Mouse (Mus musculus): Measurements from ENCODE around the gene Ampd3. TPM values are rescaled to one million over a fixed set of nuclear protein-coding genes. Genes with fewer than 3 reads are reported as not detected.

Ampd3 gene
- polyA plus RNA-seq, 1 experiment = 19.0 TPM

- DNase-seq = no peak
- H3K27ac ChIP-seq (ENCODE audit: insufficient read depth, low read length) = no peak overlapping the region
- WGBS = 69% methylated on average over 6 of the region's 6 CpGs
- H3K4me1 ChIP-seq (ENCODE audit: control insufficient read depth, insufficient read depth, low read length) = peaks cover 5% of the 10 kb centered on the region
- no peaks in the 10 kb centered on the region for H3K27me3 ChIP-seq (ENCODE audit: control insufficient read depth, insufficient read depth, low read length)
- TF ChIP-seq CTCF (IDR thresholded peaks at IDR 0.05; ENCODE audit: borderline replicate concordance, insufficient read depth, low read depth, low read length) (no peak), POLR2A (IDR thresholded peaks at IDR 0.05; ENCODE audit: borderline replicate concordance, insufficient read depth, low read length) (no peak)
- no peak overlapping the region for H3K4me3 ChIP-seq (replicated peaks; ENCODE audit: insufficient read depth, low read depth, low read length)
These were observed 19.3 kb downstream of the Ampd3 start for GRCm38 (mm10) chr7:110787310-110787709.

GRCm38 (mm10) chr7:110790878-110791277 lies 22.9 kb downstream of the Ampd3 start:
- TF ChIP-seq CTCF (IDR thresholded peaks at IDR 0.05; ENCODE audit: borderline replicate concordance, insufficient read depth, low read depth, low read length) = no peak
- WGBS = 85% methylated on average over 8 of the region's 8 CpGs
- Histone ChIP-seq H3K27me3 (ENCODE audit: control insufficient read depth, insufficient read depth, low read length) (no peaks in the 10 kb centered on the region), H3K27ac (ENCODE audit: insufficient read depth, low read length) (no peak overlapping the region), H3K4me3 (replicated peaks; ENCODE audit: insufficient read depth, low read depth, low read length) (no peak overlapping the region), H3K4me1 (ENCODE audit: control insufficient read depth, insufficient read depth, low read length) (no peaks in the 10 kb centered on the region)
- DNase-seq = no peak

GRCm38 (mm10) chr7:110792201-110792600 lies 24.2 kb downstream of the Ampd3 start:
- H3K4me3 ChIP-seq (replicated peaks; ENCODE audit: insufficient read depth, low read depth, low read length) = no peak overlapping the region
- TF ChIP-seq POLR2A (IDR thresholded peaks at IDR 0.05; ENCODE audit: borderline replicate concordance, insufficient read depth, low read length) = no peak
- no peak for DNase-seq
- no peaks in the 10 kb centered on the region for H3K4me1 ChIP-seq (ENCODE audit: control insufficient read depth, insufficient read depth, low read length)
- H3K27me3 ChIP-seq (ENCODE audit: control insufficient read depth, insufficient read depth, low read length) = no peaks in the 10 kb centered on the region
- WGBS = 79% methylated on average over 5 of the region's 5 CpGs
- no peak overlapping the region for H3K27ac ChIP-seq (ENCODE audit: insufficient read depth, low read length)

GRCm38 (mm10) chr7:110792834-110793233 lies 24.8 kb downstream of the Ampd3 start:
- no peak overlapping the region for H3K27ac ChIP-seq (ENCODE audit: insufficient read depth, low read length)
- WGBS = 88% methylated on average over 2 of the region's 2 CpGs
- TF ChIP-seq POLR2A (IDR thresholded peaks at IDR 0.05; ENCODE audit: borderline replicate concordance, insufficient read depth, low read length) = no peak
- no peak for TF ChIP-seq CTCF (IDR thresholded peaks at IDR 0.05; ENCODE audit: borderline replicate concordance, insufficient read depth, low read depth, low read length)
- H3K4me1 ChIP-seq (ENCODE audit: control insufficient read depth, insufficient read depth, low read length) = no peaks in the 10 kb centered on the region
- H3K27me3 ChIP-seq (ENCODE audit: control insufficient read depth, insufficient read depth, low read length) = no peaks in the 10 kb centered on the region
- no peak for DNase-seq
- no peak overlapping the region for H3K4me3 ChIP-seq (replicated peaks; ENCODE audit: insufficient read depth, low read depth, low read length)

- no peak overlapping the region for H3K4me3 ChIP-seq (replicated peaks; ENCODE audit: insufficient read depth, low read depth, low read length)
- no peak overlapping the region for H3K27ac ChIP-seq (ENCODE audit: insufficient read depth, low read length)
- WGBS = 59% methylated on average over 4 of the region's 4 CpGs
- H3K27me3 ChIP-seq (ENCODE audit: control insufficient read depth, insufficient read depth, low read length) = no peaks in the 10 kb centered on the region
- H3K4me1 ChIP-seq (ENCODE audit: control insufficient read depth, insufficient read depth, low read length) = no peaks in the 10 kb centered on the region
- TF ChIP-seq POLR2A (IDR thresholded peaks at IDR 0.05; ENCODE audit: borderline replicate concordance, insufficient read depth, low read length) (no peak), CTCF (IDR thresholded peaks at IDR 0.05; ENCODE audit: borderline replicate concordance, insufficient read depth, low read depth, low read length) (no peak)
- no peak for DNase-seq
These were observed 26.7 kb downstream of the Ampd3 start for GRCm38 (mm10) chr7:110794722-110795121.

- no peak for DNase-seq
- Histone ChIP-seq H3K27me3 (ENCODE audit: control insufficient read depth, insufficient read depth, low read length) (no peaks in the 10 kb centered on the region), H3K4me1 (ENCODE audit: control insufficient read depth, insufficient read depth, low read length) (no peaks in the 10 kb centered on the region), H3K4me3 (replicated peaks; ENCODE audit: insufficient read depth, low read depth, low read length) (no peak overlapping the region), H3K27ac (ENCODE audit: insufficient read depth, low read length) (no peak overlapping the region)
- WGBS = 71% methylated on average over 12 of the region's 12 CpGs
- TF ChIP-seq POLR2A (IDR thresholded peaks at IDR 0.05; ENCODE audit: borderline replicate concordance, insufficient read depth, low read length) (no peak), CTCF (IDR thresholded peaks at IDR 0.05; ENCODE audit: borderline replicate concordance, insufficient read depth, low read depth, low read length) (no peak)
These were observed 28.5 kb downstream of the Ampd3 start for GRCm38 (mm10) chr7:110796367-110797051.

- DNase-seq = no peak
These were observed 29.9 kb downstream of the Ampd3 start for GRCm38 (mm10) chr7:110797722-110798409.

GRCm38 (mm10) chr7:110801028-110801427 lies 33.0 kb downstream of the Ampd3 start:
- Histone ChIP-seq H3K27ac (ENCODE audit: insufficient read depth, low read length) (no peak overlapping the region), H3K4me1 (ENCODE audit: control insufficient read depth, insufficient read depth, low read length) (peaks cover 4% of the 10 kb centered on the region; the same call in 1 of the 2 replicates), H3K27me3 (ENCODE audit: control insufficient read depth, insufficient read depth, low read length) (no peaks in the 10 kb centered on the region), H3K4me3 (replicated peaks; ENCODE audit: insufficient read depth, low read depth, low read length) (no peak overlapping the region)
- TF ChIP-seq CTCF (IDR thresholded peaks at IDR 0.05; ENCODE audit: borderline replicate concordance, insufficient read depth, low read depth, low read length) (peak; percentile 93), POLR2A (IDR thresholded peaks at IDR 0.05; ENCODE audit: borderline replicate concordance, insufficient read depth, low read length) (no peak)
- DNase-seq = peak; percentile 73 to 86
- WGBS = 2% methylated on average over 4 of the region's 4 CpGs

More at GRCm38 (mm10) chr7:110797722-110798409, 29.9 kb downstream of the Ampd3 start:
- Histone ChIP-seq H3K27ac (ENCODE audit: insufficient read depth, low read length) (no peak overlapping the region), H3K4me3 (replicated peaks; ENCODE audit: insufficient read depth, low read depth, low read length) (no peak overlapping the region), H3K4me1 (ENCODE audit: control insufficient read depth, insufficient read depth, low read length) (no peaks in the 10 kb centered on the region), H3K27me3 (ENCODE audit: control insufficient read depth, insufficient read depth, low read length) (no peaks in the 10 kb centered on the region)
- TF ChIP-seq CTCF (IDR thresholded peaks at IDR 0.05; ENCODE audit: borderline replicate concordance, insufficient read depth, low read depth, low read length) = no peak
- no peak for TF ChIP-seq POLR2A (IDR thresholded peaks at IDR 0.05; ENCODE audit: borderline replicate concordance, insufficient read depth, low read length)
- 69% methylated on average over 11 of the region's 11 CpGs for WGBS
